8 mouse cellular contexts compared by ENCODE assay signal in the genomic region with DNA sequence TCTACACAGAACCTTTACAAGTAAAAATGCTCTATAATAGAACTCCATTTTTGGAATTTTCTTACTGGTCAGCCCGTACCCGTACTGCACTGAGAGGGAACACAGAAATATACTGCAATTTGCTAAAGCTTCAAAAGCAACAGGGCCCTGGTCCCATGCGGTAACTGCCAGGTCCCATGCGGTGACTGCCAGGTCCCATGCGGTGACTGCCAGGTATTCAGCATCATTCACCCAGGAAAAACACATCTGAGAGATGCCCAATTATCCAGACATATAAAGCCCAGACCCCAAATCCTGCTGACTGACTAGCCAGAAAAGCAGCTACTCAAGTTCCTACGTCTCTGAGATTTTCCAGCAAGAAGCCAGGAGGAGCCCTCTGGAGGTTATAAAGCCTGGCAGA. TPM values are rescaled to one million over a fixed set of nuclear protein-coding genes. Genes with fewer than 3 reads are reported as not detected.
DNase-seq lines count a peak whose midpoint lies in the region; ATAC-seq and TF ChIP-seq lines count a peak whose summit lies in the region.
"Had no signal": no experiment of that assay in that cellular context is flagged by ENCODE, and none has a peak within 500 bp of the region (broad histone marks: within the 10 kb centered on the region; RNA-seq: fewer than 3 reads in every experiment).

No protein-coding gene starts in this region.

- ATAC-seq in lung, embryonic 14.5 days (ENCODE audit: insufficient read depth) = no peak
- ATAC-seq: activated CD4-positive, CD25-positive, alpha-beta regulatory T cell, adult 4 months had no signal

- no peak for DNase-seq in lung, embryonic 14.5 days
- no peak for DNase-seq in lung, postnatal 10 days
- no peak for DNase-seq in forebrain, embryonic 10.5 days (ENCODE audit: extremely low spot score, low spot score)
- no peak for DNase-seq in limb, embryonic 10.5 days (ENCODE audit: low spot score)
- no peak for DNase-seq in ovary, postnatal 10 days (ENCODE audit: low spot score)
- no peak for DNase-seq in gastrocnemius, adult 8-10 months (ENCODE audit: low spot score in 2 of 2)

- H3K36me3 ChIP-seq in lung, embryonic 14.5 days (ENCODE audit: insufficient read depth) = peaks cover 9% of the 10 kb centered on the region; the same call in 1 of the 2 replicates
- peaks cover 11% of the 10 kb centered on the region for H3K36me3 ChIP-seq in forebrain, embryonic 10.5 days (replicated peaks)
- peaks cover 20% of the 10 kb centered on the region for H3K36me3 ChIP-seq in limb, embryonic 10.5 days

- TF ChIP-seq CTCF in lung, embryonic 14.5 days (IDR thresholded peaks at IDR 0.05; ENCODE audit: low read depth) = no peak
- TF ChIP-seq CTCF in olfactory bulb, adult 2 months (IDR thresholded peaks at IDR 0.05; ENCODE audit: insufficient read depth, low read depth, low read length) = no peak

- peak overlapping the region; percentile 80 for H3K4me2 ChIP-seq in lung, embryonic 14.5 days

- H3K27me3 ChIP-seq in lung, embryonic 14.5 days (ENCODE audit: insufficient read depth, low read length) = no peaks in the 10 kb centered on the region
- H3K27me3 ChIP-seq in forebrain, embryonic 10.5 days (ENCODE audit: poor library complexity, severe bottlenecking) = peaks cover 4% of the 10 kb centered on the region; the same call in 1 of the 2 replicates
- H3K27me3 ChIP-seq in limb, embryonic 10.5 days (ENCODE audit: low read depth, poor library complexity, severe bottlenecking) = no peaks in the 10 kb centered on the region

- H3K9ac ChIP-seq in lung, embryonic 14.5 days = peak overlapping the region; percentile 91

- H3K9me3 ChIP-seq in lung, embryonic 14.5 days (ENCODE audit: low read depth, low read length) = no peaks in the 10 kb centered on the region
- no peaks in the 10 kb centered on the region for H3K9me3 ChIP-seq in forebrain, embryonic 10.5 days
- no peaks in the 10 kb centered on the region for H3K9me3 ChIP-seq in limb, embryonic 10.5 days (replicated peaks)

- H3K27ac ChIP-seq in lung, embryonic 14.5 days (ENCODE audit: low read depth) = no peak overlapping the region
- no peak overlapping the region for H3K27ac ChIP-seq in forebrain, embryonic 10.5 days
- H3K27ac ChIP-seq in limb, embryonic 10.5 days = no peak overlapping the region
- H3K27ac ChIP-seq in olfactory bulb, adult 2 months (ENCODE audit: insufficient read depth, low read depth, low read length) = no peak overlapping the region

- 82% methylated on average over 6 of the region's 6 CpGs for WGBS in lung, embryonic 14.5 days
- WGBS in forebrain, embryonic 10.5 days = 79% methylated on average over 6 of the region's 6 CpGs
- WGBS in limb, embryonic 10.5 days = 88% methylated on average over 6 of the region's 6 CpGs
- 29% methylated on average over 6 of the region's 6 CpGs for WGBS in olfactory bulb, adult 2 months

- peak overlapping the region; percentile 86 for H3K4me3 ChIP-seq in lung, embryonic 14.5 days (ENCODE audit: low read depth, low read length)
- H3K4me3 ChIP-seq in forebrain, embryonic 10.5 days = peak overlapping the region; percentile 96
- peak overlapping the region; percentile 92 for H3K4me3 ChIP-seq in limb, embryonic 10.5 days
- H3K4me3 ChIP-seq in olfactory bulb, adult 2 months (ENCODE audit: insufficient read depth, low read depth, low read length) = peak overlapping the region; percentile 42

- no peak for TF ChIP-seq POLR2A in olfactory bulb, adult 2 months (IDR thresholded peaks at IDR 0.05; ENCODE audit: insufficient read depth, low read depth, low read length)

- H3K4me1 ChIP-seq in lung, embryonic 14.5 days (ENCODE audit: insufficient read depth) = peaks cover 18% of the 10 kb centered on the region
- H3K4me1 ChIP-seq in forebrain, embryonic 10.5 days = peaks cover 63% of the 10 kb centered on the region
- H3K4me1 ChIP-seq in limb, embryonic 10.5 days = peaks cover 53% of the 10 kb centered on the region
- peaks cover 17% of the 10 kb centered on the region for H3K4me1 ChIP-seq in olfactory bulb, adult 2 months (ENCODE audit: control insufficient read depth, insufficient read depth, low read length)

RNA-seq across cellular contexts. Expression of gene Josd1, which starts 3.1 kb away (rescaled TPM):
- 15.0 and 15.2 TPM in 2 replicates for polyA plus RNA-seq in lung, embryonic 14.5 days (2014; fragmentation: Nextera tagmentation; extraction: Ambion mirVana)
- 16.6 and 18.6 TPM in 2 replicates for polyA plus RNA-seq in forebrain, embryonic 10.5 days (2016; fragmentation: Nextera tagmentation; extraction: Ambion mirVana)
- polyA plus RNA-seq in limb, embryonic 10.5 days (2016; fragmentation: Nextera tagmentation; extraction: Ambion mirVana) = 23.8 and 24.6 TPM in 2 replicates
- polyA plus RNA-seq in olfactory bulb, adult 2 months (2012; ENCODE audit: insufficient read depth, insufficient read length, low replicate concordance, missing spikeins) = not detected in 2 replicates
- total RNA-seq in gastrocnemius, adult 8-10 months (2022) = 10 to 100 TPM; 10.2 to 18.0 (median 13.5) TPM

RNA-seq across cellular contexts. Expression of gene Gtpbp1, which starts 6.0 kb away (rescaled TPM):
- polyA plus RNA-seq in lung, embryonic 14.5 days (2014; fragmentation: Nextera tagmentation; extraction: Ambion mirVana) = 35.5 and 37.9 TPM in 2 replicates
- polyA plus RNA-seq in forebrain, embryonic 10.5 days (2016; fragmentation: Nextera tagmentation; extraction: Ambion mirVana) = 48.3 and 52.5 TPM in 2 replicates
- 48.6 and 53.9 TPM in 2 replicates for polyA plus RNA-seq in limb, embryonic 10.5 days (2016; fragmentation: Nextera tagmentation; extraction: Ambion mirVana)
- not detected in 2 replicates for polyA plus RNA-seq in olfactory bulb, adult 2 months (2012; ENCODE audit: insufficient read depth, insufficient read length, low replicate concordance, missing spikeins)
- 10 to 100 TPM; 21.8 to 29.7 (median 24.0) TPM for total RNA-seq in gastrocnemius, adult 8-10 months (2022)

RNA-seq across cellular contexts. Expression of gene Tomm22, which starts 14.0 kb away (rescaled TPM):
- polyA plus RNA-seq in lung, embryonic 14.5 days (2014; fragmentation: Nextera tagmentation; extraction: Ambion mirVana) = 244 and 245 TPM in 2 replicates
- polyA plus RNA-seq in forebrain, embryonic 10.5 days (2016; fragmentation: Nextera tagmentation; extraction: Ambion mirVana) = 268 and 286 TPM in 2 replicates
- 253 and 284 TPM in 2 replicates for polyA plus RNA-seq in limb, embryonic 10.5 days (2016; fragmentation: Nextera tagmentation; extraction: Ambion mirVana)
- not detected in 2 replicates for polyA plus RNA-seq in olfactory bulb, adult 2 months (2012; ENCODE audit: insufficient read depth, insufficient read length, low replicate concordance, missing spikeins)
- total RNA-seq in gastrocnemius, adult 8-10 months (2022) = 10 to 100 TPM; 56.0 to 62.6 (median 58.7) TPM

RNA-seq across cellular contexts. Expression of gene Cby1, which starts 25.6 kb away (rescaled TPM):
- 51.2 and 52.8 TPM in 2 replicates for polyA plus RNA-seq in lung, embryonic 14.5 days (2014; fragmentation: Nextera tagmentation; extraction: Ambion mirVana)
- polyA plus RNA-seq in forebrain, embryonic 10.5 days (2016; fragmentation: Nextera tagmentation; extraction: Ambion mirVana) = 79.1 and 80.3 TPM in 2 replicates
- 58.4 and 65.6 TPM in 2 replicates for polyA plus RNA-seq in limb, embryonic 10.5 days (2016; fragmentation: Nextera tagmentation; extraction: Ambion mirVana)
- polyA plus RNA-seq in olfactory bulb, adult 2 months (2012; ENCODE audit: insufficient read depth, insufficient read length, low replicate concordance, missing spikeins) = not detected in 2 replicates
- 10 to 100 TPM; 14.1 to 15.8 (median 14.4) TPM for total RNA-seq in gastrocnemius, adult 8-10 months (2022)

RNA-seq across cellular contexts. Expression of gene Fam227a, which starts 25.9 kb away (rescaled TPM):
- polyA plus RNA-seq in lung, embryonic 14.5 days (2014; fragmentation: Nextera tagmentation; extraction: Ambion mirVana) = 1.4 and 1.5 TPM in 2 replicates
- 1.8 and 2.5 TPM in 2 replicates for polyA plus RNA-seq in forebrain, embryonic 10.5 days (2016; fragmentation: Nextera tagmentation; extraction: Ambion mirVana)
- 1.0 and 2.1 TPM in 2 replicates for polyA plus RNA-seq in limb, embryonic 10.5 days (2016; fragmentation: Nextera tagmentation; extraction: Ambion mirVana)
- polyA plus RNA-seq in olfactory bulb, adult 2 months (2012; ENCODE audit: insufficient read depth, insufficient read length, low replicate concordance, missing spikeins) = not detected in 2 replicates
- 1 to 10 TPM in 1 of 4 experiments, under 1 TPM in 3; 0.27 to 1.1 (median 0.84) TPM for total RNA-seq in gastrocnemius, adult 8-10 months (2022)

Comparison
In these comparisons a context has a peak if more than half of its experiments do, and no peak if none do; other contexts are left out.
1. H3K4me3 ChIP-seq: peak in every context shown above with its lines; median percentile 96 in forebrain, embryonic 10.5 days; 92 in limb, embryonic 10.5 days; 86 in lung, embryonic 14.5 days; 42 in olfactory bulb, adult 2 months.
2. RNA of gene Josd1, which starts 3.1 kb away (polyA plus RNA-seq): 23.8 to 24.6 TPM in limb, embryonic 10.5 days, 16.6 to 18.6 TPM in forebrain, embryonic 10.5 days and 15.0 to 15.2 TPM in lung, embryonic 14.5 days; not detected in olfactory bulb, adult 2 months; every median in the first group is over 10 times any median in the second.